Mouse (Mus musculus) olfactory bulb, adult 2 months (tissue): ENCODE data around the gene Traf1.

Experiments used
- CTCF ChIP-seq: fragments of 200-500 bp; IDR thresholded peaks from 2 replicates; pipeline ENCODE4 v1.5.1; 2012; ENCODE audit warnings: low read depth, mild to moderate bottlenecking, low read length, moderate library complexity; ENCODE audit not compliant: insufficient read depth
- POLR2A ChIP-seq: fragments of 200-500 bp; IDR thresholded peaks from 2 replicates; pipeline ENCODE4 v1.6.1; 2012; ENCODE audit warnings: mild to moderate bottlenecking, low read depth, low read length, moderate library complexity; ENCODE audit not compliant: insufficient read depth

DNA sequence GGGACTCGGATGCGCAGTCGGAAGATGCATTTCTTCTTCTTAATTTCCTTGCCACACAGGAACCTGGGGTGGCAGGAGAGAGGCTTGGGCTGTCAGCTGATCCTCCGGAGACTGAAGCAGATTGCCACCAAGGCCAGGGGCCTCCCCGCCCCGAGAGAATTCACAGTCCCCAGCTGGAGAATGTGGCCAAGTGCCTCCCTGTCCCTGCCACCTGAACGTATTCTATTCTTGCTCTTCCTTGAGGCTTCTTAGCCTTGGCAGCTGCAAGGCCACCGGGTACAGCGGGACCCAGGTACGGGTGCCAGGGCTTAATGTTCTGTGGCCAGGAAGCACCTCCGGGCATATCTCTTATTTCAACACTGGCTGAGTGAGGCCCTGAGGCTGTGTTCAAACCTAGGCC, 61.9 kb downstream of the Traf1 start:
- TF ChIP-seq POLR2A (no peak), CTCF (no peak)
